Mouse (Mus musculus) G1E (cell line): Measurements from ENCODE around the gene Mtg2.

Experiments
- CTCF ChIP-seq: IDR thresholded peaks from 2 replicates; pipeline ENCODE4 v1.5.1; 2012; ENCODE audit warnings: low read depth, low read length, inconsistent platforms, mixed read lengths
- GATA1 ChIP-seq: IDR thresholded peaks from 2 replicates; pipeline ENCODE4 v1.6.1; 2012; ENCODE audit warnings: borderline replicate concordance, low read length, inconsistent platforms, mixed read lengths
- POLR2AphosphoS5 ChIP-seq: IDR thresholded peaks from 2 replicates; pipeline ENCODE4 v1.6.1; 2012; ENCODE audit warnings: low read depth, low read length, inconsistent platforms; ENCODE audit not compliant: insufficient replicate concordance

DNA sequence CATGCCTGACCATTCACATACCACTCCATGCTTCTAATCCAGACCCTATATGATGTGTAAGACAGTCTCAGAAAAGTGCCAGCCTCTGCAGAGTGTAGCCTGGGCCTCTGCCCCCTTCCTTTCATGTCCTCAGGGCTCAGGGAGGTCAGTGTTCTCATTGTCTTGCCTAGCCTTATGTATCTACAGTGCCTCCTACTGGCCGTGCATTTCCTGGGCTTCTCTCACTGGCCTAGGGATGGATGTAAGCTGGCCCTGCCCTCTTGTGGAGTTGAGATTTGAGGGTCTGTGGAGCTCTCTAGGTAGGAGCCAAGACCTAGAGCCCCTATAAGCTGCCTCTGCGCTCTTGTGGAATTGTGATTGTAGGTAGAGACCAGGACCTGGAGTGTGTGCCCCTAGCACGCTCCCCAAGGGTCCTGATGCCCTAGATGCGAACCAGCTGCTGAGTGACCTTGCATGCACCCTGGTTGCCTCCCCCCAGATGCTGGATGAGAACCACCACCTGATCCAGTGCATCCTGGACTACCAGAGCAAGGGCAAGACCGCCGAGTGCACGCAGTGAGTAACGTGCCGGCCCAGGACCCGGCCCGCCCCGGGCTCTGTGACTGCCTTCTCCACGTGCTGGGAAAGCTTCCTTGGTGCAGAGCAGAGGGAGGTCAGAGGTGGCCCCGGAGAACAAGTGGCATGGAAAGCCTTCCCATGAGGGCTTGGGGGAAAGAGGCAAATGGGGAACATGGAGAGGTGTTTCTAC is 18.2 kb upstream of the Mtg2 start:
- TF ChIP-seq POLR2AphosphoS5 (no peak), GATA1 (no peak), CTCF (peak; percentile 27; the same call in 1 of the 2 replicates)
